Mouse (Mus musculus) adipocyte (in vitro differentiated cells): ENCODE results near the gene Rps6kc1.

Experiments used
- DNase-seq: peaks from one replicate; pipeline ENCODE4 v3.0.0-alpha.2; 2016; ENCODE audit warnings: low spot score

Rps6kc1 gene

DNA sequence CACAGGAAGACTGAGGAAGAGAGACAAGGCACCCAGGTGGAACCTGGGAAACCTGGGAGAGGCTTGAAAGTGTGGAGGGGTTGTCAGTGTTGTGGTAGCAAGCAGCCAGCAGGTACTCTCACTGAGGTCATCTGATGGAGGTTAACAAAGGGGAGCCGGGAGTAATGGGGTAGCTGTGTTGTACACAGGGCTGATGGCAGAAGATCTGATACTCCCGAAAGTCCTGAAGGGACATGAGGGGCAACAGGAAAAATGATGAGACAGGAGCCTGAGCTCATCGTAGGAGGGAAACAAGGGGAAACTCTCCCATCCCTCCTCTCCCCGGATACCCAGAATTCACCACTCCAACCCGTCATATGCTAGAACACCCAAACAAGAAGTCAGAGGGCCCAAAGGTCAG lies 244.2 kb downstream of the Rps6kc1 start:
- DNase-seq: no peak

DNA sequence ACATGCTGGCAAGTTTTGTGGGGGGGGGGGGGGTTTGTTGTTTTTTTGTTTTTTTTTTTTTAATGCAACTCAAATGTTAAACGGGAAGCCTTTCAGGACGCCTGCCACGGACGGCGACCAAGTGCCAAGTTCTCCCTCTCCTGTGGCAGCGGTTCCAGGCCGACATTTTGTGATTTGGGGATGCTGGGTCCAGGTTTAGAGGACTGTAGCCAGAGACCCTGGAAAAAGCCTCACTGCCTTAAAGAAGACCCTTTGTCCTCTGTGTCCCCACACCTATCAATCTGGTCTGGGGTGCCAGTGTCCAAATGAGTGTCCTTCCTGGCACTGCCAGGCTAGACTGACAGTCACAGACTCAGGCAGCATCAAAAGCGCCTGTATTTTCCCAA lies 246.1 kb downstream of the Rps6kc1 start:
- DNase-seq: no peak

DNA sequence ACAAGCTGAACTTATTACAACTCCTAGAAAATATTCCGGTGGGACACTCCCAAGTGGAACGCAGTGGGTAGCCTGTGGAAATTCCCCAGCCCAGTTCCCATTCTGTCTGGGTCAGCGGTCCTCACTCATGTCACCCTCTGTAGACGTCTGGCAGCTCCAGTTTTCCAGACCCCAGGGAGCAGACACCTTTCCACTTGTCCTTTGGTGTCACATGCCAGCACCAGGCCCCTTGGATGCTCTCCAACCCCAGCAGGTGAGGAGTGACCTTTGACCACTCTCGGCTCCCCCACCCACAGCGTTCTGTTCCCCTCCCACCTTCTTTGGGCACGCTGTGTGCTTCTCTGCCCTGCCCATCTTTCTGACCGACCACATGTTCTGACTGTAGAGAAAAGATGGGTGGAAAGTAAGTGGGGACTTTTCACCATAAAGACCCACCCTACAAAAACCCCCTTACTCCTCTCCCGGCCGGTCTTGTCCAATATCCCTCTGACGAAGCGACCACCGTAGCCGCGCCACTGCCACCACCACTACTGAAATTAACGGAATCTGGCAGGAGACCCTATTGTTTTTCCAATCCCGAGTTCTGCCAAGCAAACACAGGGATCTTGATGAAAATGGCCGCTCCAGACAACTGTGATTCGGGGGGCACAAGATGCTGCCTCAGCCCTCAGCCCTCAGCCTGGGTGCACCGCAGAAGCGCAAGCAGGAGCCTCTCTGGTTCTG lies 246.6 kb downstream of the Rps6kc1 start:
- DNase-seq: no peak

DNA sequence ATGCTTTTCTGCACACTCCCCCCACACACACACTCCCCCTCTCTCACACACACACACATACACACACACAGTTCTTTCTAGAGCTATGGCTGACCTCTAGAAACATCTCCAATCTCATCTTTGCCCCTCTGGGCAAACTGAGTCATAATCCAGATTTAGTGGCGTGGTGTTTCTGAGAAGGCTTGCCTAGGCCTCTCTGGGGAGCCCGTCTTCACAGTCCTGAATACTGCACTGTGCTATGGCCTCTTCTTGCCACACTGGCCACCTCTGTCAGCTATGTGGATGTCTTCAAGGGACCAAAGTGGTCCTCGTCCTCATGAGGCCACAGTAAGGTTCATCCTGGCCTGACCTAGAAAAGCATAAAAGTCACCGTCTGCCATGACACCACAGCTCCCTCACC lies 247.6 kb downstream of the Rps6kc1 start:
- no peak for DNase-seq

DNA sequence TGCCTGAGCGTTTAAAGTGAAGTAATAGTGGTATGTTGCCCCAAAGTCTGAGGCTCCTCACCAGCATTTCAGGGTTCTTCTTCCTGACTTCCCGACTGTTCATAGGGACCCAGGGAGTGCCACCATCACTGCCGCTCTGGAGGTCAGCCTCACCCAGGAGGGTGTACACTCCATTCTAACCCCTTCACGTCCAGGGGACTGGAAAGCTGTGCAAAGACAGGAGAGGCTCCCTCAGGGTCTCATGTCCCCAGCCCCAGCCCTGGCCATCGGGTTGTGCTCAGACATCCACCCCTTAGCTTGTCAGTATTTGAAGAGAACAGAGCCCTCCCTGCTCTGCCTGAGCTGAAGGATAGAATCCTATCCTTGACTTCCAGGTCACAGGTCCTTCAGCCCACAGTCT lies 248.8 kb downstream of the Rps6kc1 start:
- no peak for DNase-seq

DNA sequence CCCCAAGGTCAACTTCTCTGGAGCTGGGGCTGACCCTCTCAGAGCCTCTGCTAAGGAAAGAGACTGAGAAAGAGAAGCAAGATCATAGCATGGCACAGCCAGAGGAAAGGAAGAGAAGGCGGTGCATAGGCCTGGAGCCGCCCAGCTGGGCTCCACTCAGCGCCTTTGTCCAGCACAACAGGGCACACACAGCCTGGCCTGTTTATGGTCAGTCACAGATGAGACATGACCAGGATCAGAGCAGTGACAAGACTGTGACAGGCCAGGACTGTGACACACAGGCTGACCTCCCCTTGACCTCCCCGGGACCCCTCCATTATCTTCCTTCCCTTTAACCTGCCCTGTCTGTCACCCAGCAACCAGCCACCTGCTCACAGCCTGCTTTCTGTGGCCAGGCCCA lies 249.8 kb downstream of the Rps6kc1 start:
- no peak for DNase-seq

DNA sequence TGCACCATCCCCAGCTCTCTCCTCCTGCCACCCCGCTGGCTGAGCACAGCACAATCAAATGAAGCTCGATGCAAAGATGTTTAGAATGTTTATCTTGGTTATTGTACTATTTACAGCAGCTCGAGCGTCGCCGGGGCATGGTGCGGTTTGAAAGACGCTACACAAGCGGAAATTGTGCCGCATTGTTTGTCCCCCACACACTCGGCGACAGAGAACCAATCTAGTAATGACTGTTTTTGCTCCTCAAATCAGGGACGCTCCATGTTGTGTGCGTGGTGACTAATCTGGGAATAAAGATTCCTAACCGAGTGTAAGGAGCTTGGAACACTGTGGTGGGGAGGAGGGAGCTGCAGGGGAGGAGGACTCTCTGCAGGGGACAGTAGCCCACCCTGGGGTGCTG lies 250.3 kb downstream of the Rps6kc1 start:
- DNase-seq: no peak

DNA sequence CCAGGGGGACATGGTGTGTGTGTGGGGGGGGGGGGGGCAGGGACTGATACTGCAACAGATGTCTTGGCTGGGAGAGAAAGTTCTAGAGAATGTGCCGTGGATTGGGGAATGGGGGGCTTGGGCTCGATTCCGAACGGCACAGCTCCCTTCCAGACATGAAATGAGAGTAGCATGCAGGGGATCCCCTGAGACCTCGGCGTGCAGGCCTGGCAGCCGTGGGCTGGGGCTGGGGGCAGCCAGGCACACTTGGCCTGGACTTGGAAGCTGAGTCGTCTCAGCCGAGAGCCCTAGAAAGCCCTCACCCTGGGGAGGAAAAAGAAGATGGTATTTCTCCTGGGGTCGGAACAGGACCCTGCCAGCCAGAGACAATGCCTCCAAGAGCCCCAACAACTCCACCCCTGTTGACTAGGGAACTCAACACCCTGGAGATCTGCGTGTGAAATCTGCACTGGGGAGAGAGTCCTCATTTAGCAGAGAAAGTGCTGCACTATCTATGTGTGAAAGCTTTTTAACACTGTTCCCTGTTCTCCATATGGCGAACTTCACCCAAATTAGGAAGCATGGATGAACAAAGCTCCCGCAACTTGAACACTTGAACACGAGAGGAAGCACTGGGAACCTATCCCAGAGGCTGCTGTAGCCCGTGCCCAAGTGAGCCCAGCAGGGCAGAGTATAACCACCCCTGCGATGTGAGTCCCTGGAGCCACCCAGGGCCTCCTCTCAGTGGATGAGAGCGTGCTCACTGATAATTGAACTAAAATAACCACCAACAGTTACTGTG lies 251.7 kb downstream of the Rps6kc1 start:
- no peak for DNase-seq

DNA sequence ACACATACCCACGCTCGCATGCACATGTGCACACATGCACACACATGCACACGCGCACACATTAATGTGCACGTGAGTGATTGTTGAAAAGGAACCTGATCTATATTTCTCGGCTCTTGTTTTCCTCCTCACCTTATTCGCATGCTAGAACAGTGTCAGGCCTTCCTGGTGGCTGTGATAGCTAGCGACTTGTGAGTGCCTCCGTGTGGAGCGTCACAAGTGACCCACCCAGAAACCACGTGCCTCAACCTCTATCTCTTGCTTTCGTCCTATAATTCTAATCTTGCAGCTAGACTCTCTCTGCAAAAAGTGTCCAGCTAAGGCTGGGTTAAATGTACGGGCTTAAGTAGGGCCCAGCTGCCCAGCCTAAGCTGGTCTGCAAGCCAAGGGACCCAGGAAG lies 253.3 kb downstream of the Rps6kc1 start:
- DNase-seq: no peak

DNA sequence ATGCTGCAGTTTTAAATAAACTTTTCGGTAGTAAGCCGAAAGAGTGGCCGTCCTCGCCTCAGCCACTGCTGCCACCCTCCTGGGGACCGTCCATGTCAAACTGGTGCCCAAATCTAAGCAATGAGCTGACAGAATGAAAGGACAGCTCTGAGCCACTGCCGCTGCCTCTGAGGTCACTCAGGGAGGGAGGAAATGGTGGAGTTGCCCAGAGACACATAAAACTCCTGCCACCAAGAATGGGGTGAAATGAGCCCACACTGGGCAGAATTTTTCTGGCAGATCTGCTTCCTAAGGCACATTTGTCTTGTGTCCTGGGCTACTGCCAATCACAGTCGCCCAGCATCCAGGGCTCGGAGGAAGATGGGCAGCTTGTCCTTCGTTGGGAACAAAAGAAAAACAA lies 255.5 kb downstream of the Rps6kc1 start:
- no peak for DNase-seq

DNA sequence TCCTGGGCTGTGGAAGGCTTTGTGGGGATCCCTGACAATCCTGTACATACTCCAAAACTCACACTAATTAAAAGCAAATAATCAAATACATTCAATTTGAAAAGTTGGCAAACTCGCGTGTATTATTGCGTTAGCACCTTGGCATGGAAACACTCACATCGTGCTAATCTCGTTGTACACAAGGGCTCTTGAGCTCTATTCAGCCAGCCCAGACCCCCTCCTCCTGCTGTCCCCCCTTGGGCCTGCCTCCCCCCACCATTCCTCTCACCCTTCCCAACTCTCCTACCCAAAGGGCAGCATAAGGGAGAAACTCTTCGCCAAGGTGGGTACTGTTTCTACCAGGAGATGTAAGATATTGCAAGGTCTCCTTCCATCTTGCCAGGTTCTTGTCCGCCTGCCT lies 255.9 kb downstream of the Rps6kc1 start:
- no peak for DNase-seq

DNA sequence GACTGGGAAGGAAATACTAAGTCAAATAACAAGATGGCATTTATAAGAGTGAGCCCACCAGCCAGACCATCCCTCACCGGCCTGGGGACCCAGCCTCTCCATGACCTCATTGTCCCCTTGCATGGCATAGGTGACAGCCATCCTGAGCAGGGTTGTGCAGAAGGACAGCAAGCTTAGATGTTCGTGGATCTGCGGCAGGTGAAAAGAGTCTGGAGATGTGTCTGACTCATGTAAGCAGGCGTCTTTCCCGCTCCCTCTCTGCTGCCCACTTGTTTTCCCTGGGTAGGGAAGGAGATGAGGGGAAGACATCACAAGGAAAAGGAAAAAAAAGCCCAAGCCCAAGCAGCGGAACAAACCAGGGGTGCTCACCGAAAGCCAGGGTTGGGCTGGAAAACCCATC lies 256.5 kb downstream of the Rps6kc1 start:
- DNase-seq: no peak

DNA sequence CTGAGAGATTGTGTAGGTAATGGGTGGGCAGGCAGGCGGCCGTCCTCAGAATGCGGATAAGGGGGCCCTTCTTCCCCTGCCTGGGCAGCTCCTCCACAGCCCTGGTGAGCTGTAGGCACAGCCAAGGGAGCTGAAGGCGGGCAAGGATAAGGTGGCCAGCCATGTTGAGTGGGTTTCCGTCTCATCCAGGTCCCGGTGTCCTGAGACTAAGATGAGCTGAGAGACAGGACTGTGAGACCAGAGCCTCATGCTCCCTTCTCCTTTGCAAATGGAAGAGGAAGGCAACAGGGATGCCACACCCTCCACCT lies 256.9 kb downstream of the Rps6kc1 start:
- DNase-seq: no peak

DNA sequence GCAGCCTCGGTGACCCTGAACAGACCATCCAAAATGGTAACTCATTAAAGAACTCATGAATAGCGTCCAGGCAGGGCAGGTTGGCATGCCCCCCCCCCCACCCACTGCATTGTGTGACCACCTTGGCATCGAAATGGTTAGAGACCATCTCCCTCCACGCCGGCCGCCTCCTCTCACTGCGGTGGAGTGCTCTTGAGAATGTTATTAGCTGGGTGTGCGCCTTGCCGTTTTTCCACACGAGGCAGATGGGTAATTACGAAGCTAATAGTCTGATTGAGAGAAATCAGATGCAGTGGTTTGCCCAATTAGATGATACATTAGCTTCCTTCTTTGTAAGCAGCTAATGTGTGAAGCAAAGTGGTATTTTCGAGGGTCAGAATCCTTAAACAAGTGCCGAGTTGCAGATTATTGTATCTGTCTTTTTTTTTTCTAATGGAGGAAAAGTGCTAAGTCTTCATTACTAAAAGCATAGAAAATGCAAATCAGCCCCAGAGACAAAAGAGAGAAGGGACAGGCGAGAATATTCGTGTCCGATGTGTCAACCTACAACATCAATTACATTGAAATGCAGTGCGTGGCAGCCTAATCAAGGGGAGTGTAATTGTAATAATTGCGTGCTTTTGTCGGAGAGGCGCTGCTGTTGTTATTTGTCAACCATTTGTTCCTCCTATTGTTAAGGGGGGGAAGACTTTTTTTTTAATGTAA lies 257.4 kb downstream of the Rps6kc1 start:
- DNase-seq: no peak

DNA sequence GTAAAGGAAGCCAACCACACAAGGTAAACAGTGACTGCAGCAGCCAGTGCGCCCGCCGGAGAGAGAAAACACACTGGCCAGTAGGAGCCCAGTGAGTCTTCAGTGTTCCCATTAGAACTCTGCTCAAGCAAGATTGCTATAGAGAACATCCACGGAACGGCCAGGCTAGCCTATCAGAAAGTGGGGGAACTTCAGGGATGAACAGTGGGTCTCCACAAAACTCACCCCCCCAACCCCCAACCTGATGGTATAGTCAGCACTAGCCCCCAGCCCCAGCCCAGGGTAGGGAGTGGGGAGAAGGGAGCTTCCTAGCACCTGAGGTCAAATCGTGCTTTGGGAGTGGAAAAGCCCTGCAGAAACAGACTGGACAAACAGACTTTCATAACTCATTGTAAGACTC lies 258.5 kb downstream of the Rps6kc1 start:
- DNase-seq: no peak
